Mouse (Mus musculus) small intestine, adult 2 months (tissue): Measurements from ENCODE around the gene Ctxn2.

Source experiments
- CTCF ChIP-seq: fragments of 200-500 bp; IDR thresholded peaks from 2 replicates; pipeline ENCODE4 v1.5.1; 2012; ENCODE audit warnings: low read depth, mild to moderate bottlenecking, control low read depth, inconsistent platforms, low read length, moderate library complexity, mixed read lengths; ENCODE audit not compliant: insufficient replicate concordance, insufficient read length; ENCODE audit errors: extremely low read depth
- POLR2A ChIP-seq: fragments of 200-500 bp; IDR thresholded peaks from 2 replicates; pipeline ENCODE4 v1.6.1; 2012; ENCODE audit warnings: low read depth, mild to moderate bottlenecking, control low read depth, inconsistent platforms, low read length, moderate library complexity

- TF ChIP-seq CTCF (no peak), POLR2A (no peak)
Measured at GRCm38 (mm10) chr2:125152388-125152787, 15.9 kb downstream of the Ctxn2 start, which contains the start of gene Slc12a1.
